Comparison of ENCODE assay signal across 10 mouse cellular contexts in the genomic region with DNA sequence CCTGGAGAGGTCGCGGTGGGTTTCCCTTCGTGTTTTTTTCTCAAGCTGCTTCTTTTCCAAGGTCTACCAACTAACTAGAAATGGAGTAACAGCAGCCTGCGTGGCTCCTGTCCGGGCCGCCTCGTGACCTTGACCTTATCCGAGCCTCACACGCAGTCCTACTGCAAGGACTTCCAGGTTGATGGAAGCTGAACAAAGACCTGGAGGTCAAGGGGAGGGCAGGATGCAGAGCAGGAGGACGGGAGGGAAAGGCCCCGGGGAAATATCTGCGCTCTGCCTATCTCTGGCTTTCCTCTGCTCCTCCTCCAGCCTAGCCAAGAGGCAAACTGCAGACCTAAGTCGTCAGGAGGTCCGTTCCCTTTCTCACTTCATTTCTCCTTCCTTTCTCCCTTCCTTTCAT. TPM values are rescaled to one million over a fixed set of nuclear protein-coding genes. Genes with fewer than 3 reads are reported as not detected.
DNase-seq lines count a peak whose midpoint lies in the region; ATAC-seq and TF ChIP-seq lines count a peak whose summit lies in the region.
"Had no signal": no experiment of that assay in that cellular context is flagged by ENCODE, and none has a peak within 500 bp of the region (broad histone marks: within the 10 kb centered on the region; RNA-seq: fewer than 3 reads in every experiment).

No protein-coding gene starts in this region.

- peak; percentile 14 for DNase-seq in adrenal gland, postnatal 10 days
- no peak for DNase-seq in adrenal gland, adult 18-20 months (ENCODE audit: low spot score in 2 of 2)
- DNase-seq in hindbrain, embryonic 10.5 days (ENCODE audit: low spot score), result peak; percentile 16
- DNase-seq in hindbrain, postnatal 0 days (ENCODE audit: low spot score), result no peak
- no peak for DNase-seq in urinary bladder, adult 18-20 months (ENCODE audit: low spot score in 2 of 2)
- DNase-seq in natural killer cell, adult 2 months (ENCODE audit: low spot score in 2 of 2), result no peak
- DNase-seq: cerebellum, adult 8-10 months had no signal

- no peaks in the 10 kb centered on the region for H3K9me3 ChIP-seq in hindbrain, embryonic 10.5 days
- no peaks in the 10 kb centered on the region for H3K9me3 ChIP-seq in hindbrain, postnatal 0 days (ENCODE audit: low read length)
- peaks cover 7% of the 10 kb centered on the region; the same call in 1 of the 2 replicates for H3K9me3 ChIP-seq in E14TG2a.4 (ENCODE audit: low read length)
- no peaks in the 10 kb centered on the region for H3K9me3 ChIP-seq in embryonic facial prominence, embryonic 12.5 days

- H3K27me3 ChIP-seq in hindbrain, embryonic 10.5 days (ENCODE audit: insufficient read depth, poor library complexity, severe bottlenecking), result peaks cover 41% of the 10 kb centered on the region
- peaks cover 6% of the 10 kb centered on the region; the same call in 1 of the 2 replicates for H3K27me3 ChIP-seq in hindbrain, postnatal 0 days (ENCODE audit: insufficient read depth, low read length)
- H3K27me3 ChIP-seq in E14TG2a.4 (ENCODE audit: insufficient read depth, low read length), result no peaks in the 10 kb centered on the region
- peaks cover 21% of the 10 kb centered on the region for H3K27me3 ChIP-seq in embryonic facial prominence, embryonic 12.5 days

- peaks cover 16% of the 10 kb centered on the region for H3K4me1 ChIP-seq in hindbrain, embryonic 10.5 days (replicated peaks)
- H3K4me1 ChIP-seq in hindbrain, postnatal 0 days (ENCODE audit: insufficient read depth, low read length), result no peaks in the 10 kb centered on the region
- H3K4me1 ChIP-seq in E14TG2a.4 (replicated peaks; ENCODE audit: low read depth, low read length), result peaks cover 75% of the 10 kb centered on the region
- peaks cover 13% of the 10 kb centered on the region; the same call in 1 of the 2 replicates for H3K4me1 ChIP-seq in embryonic facial prominence, embryonic 12.5 days

- no peak for TF ChIP-seq CTCF in hindbrain, postnatal 0 days (IDR thresholded peaks at IDR 0.05; ENCODE audit: low read depth)
- no peak for TF ChIP-seq CTCF in E14TG2a.4 (conservative IDR thresholded peaks at IDR 0.05; ENCODE audit: low read length)

- H3K4me3 ChIP-seq in hindbrain, embryonic 10.5 days, result peak overlapping the region; percentile 21
- H3K4me3 ChIP-seq in hindbrain, postnatal 0 days (ENCODE audit: low read length), result no peak overlapping the region
- peak overlapping the region; percentile 80 for H3K4me3 ChIP-seq in E14TG2a.4 (replicated peaks; ENCODE audit: low read length)
- H3K4me3 ChIP-seq in embryonic facial prominence, embryonic 12.5 days, result no peak overlapping the region

- H3K36me3 ChIP-seq in hindbrain, embryonic 10.5 days, result no peaks in the 10 kb centered on the region
- H3K36me3 ChIP-seq in hindbrain, postnatal 0 days (ENCODE audit: insufficient read depth, low read length), result no peaks in the 10 kb centered on the region
- H3K36me3 ChIP-seq in E14TG2a.4 (ENCODE audit: insufficient read depth, low read length), result peaks cover 4% of the 10 kb centered on the region; the same call in 1 of the 2 replicates
- H3K36me3 ChIP-seq in embryonic facial prominence, embryonic 12.5 days, result no peaks in the 10 kb centered on the region

- 19% methylated on average over 14 of the region's 14 CpGs for WGBS in hindbrain, embryonic 10.5 days
- WGBS in hindbrain, postnatal 0 days, result 17% methylated on average over 14 of the region's 14 CpGs
- WGBS in embryonic facial prominence, embryonic 12.5 days, result 14% methylated on average over 14 of the region's 14 CpGs

- no peak overlapping the region for H3K27ac ChIP-seq in hindbrain, embryonic 10.5 days
- no peak overlapping the region for H3K27ac ChIP-seq in hindbrain, postnatal 0 days
- no peak overlapping the region for H3K27ac ChIP-seq in embryonic facial prominence, embryonic 12.5 days

- H3K9ac ChIP-seq in hindbrain, postnatal 0 days (replicated peaks; ENCODE audit: low read length), result no peak overlapping the region
- no peak overlapping the region for H3K9ac ChIP-seq in embryonic facial prominence, embryonic 12.5 days

- H3K4me2 ChIP-seq in hindbrain, postnatal 0 days (ENCODE audit: low read depth, low read length), result no peak overlapping the region
- peak overlapping the region; percentile 33 for H3K4me2 ChIP-seq in embryonic facial prominence, embryonic 12.5 days (replicated peaks)

- no peak for ATAC-seq in hindbrain, postnatal 0 days
- no peak for ATAC-seq in embryonic facial prominence, embryonic 12.5 days (ENCODE audit: insufficient number of reproducible peaks, insufficient read depth, low FRiP score, low TSS enrichment)
- ATAC-seq: midbrain, embryonic 16.5 days had no signal

RNA-seq across cellular contexts. Expression of a gene that starts 18.9 kb away (rescaled TPM):
- total RNA-seq in adrenal gland, postnatal 10 days (2021), result not detected
- not detected for total RNA-seq in adrenal gland, adult 18-20 months (2021)
- polyA plus RNA-seq in hindbrain, embryonic 10.5 days (2016; fragmentation: Nextera tagmentation; extraction: Ambion mirVana), result not detected in 2 replicates
- total RNA-seq in hindbrain, postnatal 0 days (2014; rRNA removed), result not detected in 2 replicates
- polyA plus RNA-seq in hindbrain, postnatal 0 days (2015; fragmentation: Nextera tagmentation; extraction: Ambion mirVana), result not detected in 2 replicates
- polyA plus RNA-seq in embryonic facial prominence, embryonic 12.5 days (2016; fragmentation: Nextera tagmentation; extraction: Ambion mirVana), result 0.39 and 0.55 TPM in 2 replicates
- polyA plus RNA-seq: midbrain, embryonic 16.5 days had no signal

Comparison
In these comparisons a context has a peak if more than half of its experiments do, and no peak if none do; other contexts are left out.
1. DNase-seq: peak in adrenal gland, postnatal 10 days (single experiment) and hindbrain, embryonic 10.5 days (single experiment); none in adrenal gland, adult 18-20 months (0 of 2), hindbrain, postnatal 0 days (single experiment), urinary bladder, adult 18-20 months (0 of 2) and natural killer cell, adult 2 months (0 of 2).
2. H3K4me3 ChIP-seq: peak in hindbrain, embryonic 10.5 days (single experiment) and E14TG2a.4 (single experiment); none in hindbrain, postnatal 0 days (single experiment) and embryonic facial prominence, embryonic 12.5 days (single experiment).